Mouse (Mus musculus): ENCODE results near the gene Tmod1.

Tmod1 gene

DNA sequence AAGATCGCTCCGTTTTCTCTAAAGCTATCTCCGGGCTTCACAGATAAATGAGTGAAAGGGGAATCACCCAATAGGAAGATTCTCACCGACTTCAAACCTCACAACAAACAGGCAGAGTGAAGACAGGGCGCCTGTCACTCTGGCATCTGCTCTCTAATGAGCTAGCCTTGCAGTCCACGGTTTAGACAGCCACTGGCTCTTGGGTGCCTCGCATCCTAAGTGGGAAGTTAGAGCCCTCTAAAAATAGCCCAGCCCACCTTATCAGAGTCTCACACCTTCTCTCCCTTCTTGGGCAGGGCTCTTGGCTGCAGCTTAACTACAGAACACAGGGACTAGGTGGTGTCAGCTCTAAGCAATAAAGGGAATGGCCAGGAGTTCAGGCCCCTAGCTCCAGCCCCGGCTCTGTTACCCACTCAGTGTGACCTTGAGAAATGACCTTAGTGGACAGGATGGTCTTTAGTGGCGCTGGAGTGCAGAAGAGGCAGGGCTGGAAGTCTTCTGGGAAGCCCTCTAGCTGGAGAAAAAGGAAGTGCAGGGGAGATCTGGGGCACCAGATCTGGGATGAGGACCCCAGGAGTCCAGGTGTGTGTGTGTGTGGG is 2.0 kb downstream of the Tmod1 start:
- Histone ChIP-seq H3K27me3 (ENCODE audit: control insufficient read depth, insufficient read depth, low read length, poor library complexity, severe bottlenecking) (no peaks in the 10 kb centered on the region), H3K36me3 (ENCODE audit: control insufficient read depth, insufficient read depth, low read length, poor library complexity, severe bottlenecking) (no peaks in the 10 kb centered on the region)
- peak; percentile 3 for DNase-seq (ENCODE audit: low read depth, low spot score)

DNA sequence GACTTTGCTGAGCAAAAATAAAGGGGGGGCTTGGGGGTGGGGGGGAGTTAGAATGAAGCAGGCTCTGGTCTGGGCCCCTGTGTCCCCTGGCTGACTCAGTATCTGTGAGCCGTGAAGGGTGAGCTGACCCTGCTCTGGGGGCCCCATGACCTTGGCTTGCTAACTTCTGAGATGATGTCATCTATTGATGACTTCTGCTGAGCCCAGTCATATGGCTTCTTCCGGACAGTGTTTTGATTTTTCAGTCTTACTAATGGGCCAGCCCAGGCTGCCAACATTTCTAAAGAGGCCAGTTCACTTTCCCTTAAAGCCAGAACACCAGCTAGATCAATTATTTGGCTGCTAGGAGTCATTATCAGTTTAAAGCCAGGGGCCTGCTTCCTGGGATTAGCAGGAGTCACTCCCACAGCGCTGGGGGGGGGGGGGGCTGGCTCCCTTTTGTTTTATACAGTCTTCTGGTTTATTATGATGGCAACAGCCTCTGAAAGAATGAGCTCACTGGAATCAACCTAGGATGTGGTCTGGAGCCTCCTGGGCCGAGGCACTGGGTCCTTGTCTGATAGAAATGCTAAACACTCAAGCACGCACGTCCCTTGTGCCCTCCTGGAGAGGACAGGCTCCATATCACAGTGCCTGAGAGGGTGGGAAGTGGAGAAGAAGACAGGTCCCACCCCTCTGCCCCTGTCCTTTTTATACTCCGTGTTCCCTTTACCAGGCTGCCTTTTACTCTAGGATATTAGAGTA is 3.2 kb downstream of the Tmod1 start:
- no peaks in the 10 kb centered on the region for H3K27me3 ChIP-seq (ENCODE audit: control insufficient read depth, insufficient read depth, low read length, poor library complexity, severe bottlenecking)
- H3K36me3 ChIP-seq (ENCODE audit: control insufficient read depth, insufficient read depth, low read length, poor library complexity, severe bottlenecking) = no peaks in the 10 kb centered on the region
- no peak for DNase-seq (ENCODE audit: low read depth, low spot score)

DNA sequence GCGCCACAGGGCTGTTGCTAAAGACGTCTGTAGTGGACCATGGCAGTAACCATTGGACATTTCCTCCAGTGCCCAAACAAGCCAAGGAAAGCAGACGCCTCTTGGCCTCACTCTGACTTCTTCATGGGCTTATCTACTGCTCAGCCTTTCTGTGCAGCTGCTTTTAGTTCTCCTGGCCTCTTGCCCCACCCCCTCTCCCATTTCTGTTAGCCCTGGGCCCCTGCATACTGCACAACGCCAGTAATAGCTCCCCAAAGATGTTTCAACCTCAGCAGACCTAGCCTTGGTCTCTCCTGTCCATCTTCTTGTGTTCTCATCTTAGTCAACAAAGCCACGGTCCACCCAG is 3.7 kb downstream of the Tmod1 start:
- no peak for DNase-seq (ENCODE audit: low read depth, low spot score)
- no peaks in the 10 kb centered on the region for H3K27me3 ChIP-seq (ENCODE audit: control insufficient read depth, insufficient read depth, low read length, poor library complexity, severe bottlenecking)
- no peaks in the 10 kb centered on the region for H3K36me3 ChIP-seq (ENCODE audit: control insufficient read depth, insufficient read depth, low read length, poor library complexity, severe bottlenecking)

DNA sequence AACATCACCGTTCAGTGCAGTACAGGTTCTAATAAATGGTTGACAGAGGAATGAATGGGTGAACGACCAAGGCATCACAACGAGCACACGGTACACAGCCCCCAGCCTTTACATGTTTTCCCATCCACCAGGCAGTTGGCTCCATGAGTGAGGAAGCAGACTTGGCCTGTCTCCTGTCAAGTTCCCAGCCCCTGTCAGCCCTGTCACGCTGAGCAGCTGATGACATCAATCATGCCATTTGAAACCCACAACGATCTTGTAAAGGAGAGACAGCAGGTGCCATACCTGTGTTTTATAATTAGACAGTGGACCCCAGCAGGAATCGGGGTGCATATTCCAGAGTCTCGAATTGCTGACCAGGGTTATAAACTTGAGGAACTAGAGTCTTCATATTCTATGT is 4.6 kb downstream of the Tmod1 start:
- no peaks in the 10 kb centered on the region for H3K36me3 ChIP-seq (ENCODE audit: control insufficient read depth, insufficient read depth, low read length, poor library complexity, severe bottlenecking)
- no peak for DNase-seq (ENCODE audit: low read depth, low spot score)
- no peaks in the 10 kb centered on the region for H3K27me3 ChIP-seq (ENCODE audit: control insufficient read depth, insufficient read depth, low read length, poor library complexity, severe bottlenecking)

DNA sequence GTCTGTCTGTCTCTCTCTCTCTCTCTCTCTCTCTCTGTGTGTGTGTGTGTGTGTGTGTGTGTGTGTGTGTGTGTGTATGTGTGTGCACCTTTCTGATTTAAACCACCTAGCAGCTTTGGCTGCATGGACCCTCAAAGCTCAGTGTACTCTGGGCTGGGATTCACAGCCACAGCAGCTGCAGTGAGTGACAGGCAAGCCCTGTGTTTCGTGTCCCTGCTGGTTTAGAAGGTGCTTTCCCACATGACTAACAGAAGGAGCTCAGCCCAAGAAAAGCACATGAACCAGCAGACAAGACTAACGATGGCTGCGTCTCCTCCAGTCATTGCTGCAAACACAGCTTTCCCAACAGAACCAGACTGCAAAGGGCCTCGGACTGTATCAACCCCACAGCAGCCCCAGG is 9.2 kb downstream of the Tmod1 start:
- Histone ChIP-seq H3K27me3 (ENCODE audit: control insufficient read depth, insufficient read depth, low read length, poor library complexity, severe bottlenecking) (no peaks in the 10 kb centered on the region), H3K36me3 (ENCODE audit: control insufficient read depth, insufficient read depth, low read length, poor library complexity, severe bottlenecking) (no peaks in the 10 kb centered on the region)
- no peak for DNase-seq (ENCODE audit: low read depth, low spot score)

DNA sequence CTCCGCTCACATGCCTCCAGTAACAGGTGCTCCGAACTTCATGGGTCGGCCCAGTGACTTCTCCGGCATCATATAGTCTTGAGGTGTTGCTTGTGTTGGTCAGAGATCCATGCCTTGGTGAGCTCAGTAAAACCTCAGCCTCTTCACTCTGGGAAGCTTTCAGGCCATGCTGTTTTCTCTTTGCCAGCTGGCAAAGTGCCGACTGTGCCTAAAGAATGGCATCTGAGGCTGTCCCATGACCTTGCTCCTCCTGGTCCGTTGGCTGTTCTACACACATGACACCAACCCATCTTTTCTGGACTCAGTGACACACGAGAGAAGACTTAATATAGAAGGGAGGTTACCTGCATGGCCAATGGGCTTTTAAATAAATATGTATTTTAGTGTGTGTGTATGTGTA is 9.7 kb downstream of the Tmod1 start:
- no peaks in the 10 kb centered on the region for H3K27me3 ChIP-seq (ENCODE audit: control insufficient read depth, insufficient read depth, low read length, poor library complexity, severe bottlenecking)
- H3K36me3 ChIP-seq (ENCODE audit: control insufficient read depth, insufficient read depth, low read length, poor library complexity, severe bottlenecking) = no peaks in the 10 kb centered on the region
- DNase-seq (ENCODE audit: low read depth, low spot score) = no peak

DNA sequence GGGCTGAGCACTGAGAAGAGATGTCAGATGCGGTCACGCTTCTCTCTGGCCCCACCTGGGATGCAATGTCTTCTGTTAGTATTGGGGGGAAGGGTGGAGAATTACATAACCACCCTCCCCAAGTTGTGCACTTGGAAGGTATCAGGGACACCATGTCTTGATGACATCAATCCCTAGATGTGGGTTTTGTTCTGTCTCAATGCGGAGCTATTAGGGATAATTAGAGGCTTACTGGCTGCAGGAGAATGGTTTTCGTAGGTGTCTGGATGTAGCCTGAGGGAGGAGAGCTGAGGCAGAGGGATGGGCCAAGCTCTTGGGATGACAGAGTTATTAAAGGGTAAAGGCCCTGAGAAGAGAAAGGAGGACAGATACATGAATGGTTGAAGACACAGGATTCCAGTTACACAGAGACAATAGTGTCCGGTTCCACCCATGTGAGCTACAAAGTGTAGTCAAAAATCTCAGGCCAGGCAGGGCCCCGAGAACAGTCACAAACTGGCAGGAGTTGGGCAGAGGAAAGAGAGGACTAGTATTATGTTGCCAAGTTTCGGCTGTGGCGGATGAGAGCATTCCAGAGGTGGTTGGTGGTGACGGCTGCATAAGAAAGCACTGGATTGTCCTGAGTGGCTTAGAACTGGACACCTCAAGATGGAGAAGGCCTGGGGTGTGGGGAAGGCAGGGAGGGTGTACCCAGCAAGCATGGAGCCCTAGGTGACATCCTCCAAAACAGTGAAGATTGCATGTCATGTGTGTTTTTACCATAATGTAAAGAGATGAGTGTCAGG is 14.8 kb downstream of the Tmod1 start:
- Histone ChIP-seq H3K36me3 (ENCODE audit: control insufficient read depth, insufficient read depth, low read length, poor library complexity, severe bottlenecking) (no peaks in the 10 kb centered on the region), H3K27me3 (ENCODE audit: control insufficient read depth, insufficient read depth, low read length, poor library complexity, severe bottlenecking) (no peaks in the 10 kb centered on the region)
- DNase-seq (ENCODE audit: low read depth, low spot score) = no peak

DNA sequence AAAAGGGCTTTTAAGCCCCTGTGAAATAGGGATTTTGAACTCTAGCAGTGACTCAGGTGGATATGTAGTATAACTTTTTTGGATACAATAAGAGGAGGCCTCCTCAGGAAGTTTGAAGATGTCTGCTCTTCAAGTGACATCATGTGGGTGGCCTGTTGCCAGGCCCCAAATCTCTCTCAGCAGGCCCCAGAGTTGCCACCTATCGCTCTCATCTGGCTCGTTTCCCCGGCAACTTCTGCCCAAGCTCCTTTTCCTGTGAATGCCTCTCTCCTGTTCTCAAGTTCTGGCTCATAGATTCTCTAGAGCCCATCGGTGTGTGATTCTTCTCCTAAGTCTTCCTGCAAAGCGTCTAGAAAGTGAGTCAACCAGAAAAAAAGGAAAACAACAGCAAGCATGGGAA is 17.4 kb downstream of the Tmod1 start:
- no peaks in the 10 kb centered on the region for H3K27me3 ChIP-seq (ENCODE audit: control insufficient read depth, insufficient read depth, low read length, poor library complexity, severe bottlenecking)
- DNase-seq (ENCODE audit: low read depth, low spot score) = no peak

DNA sequence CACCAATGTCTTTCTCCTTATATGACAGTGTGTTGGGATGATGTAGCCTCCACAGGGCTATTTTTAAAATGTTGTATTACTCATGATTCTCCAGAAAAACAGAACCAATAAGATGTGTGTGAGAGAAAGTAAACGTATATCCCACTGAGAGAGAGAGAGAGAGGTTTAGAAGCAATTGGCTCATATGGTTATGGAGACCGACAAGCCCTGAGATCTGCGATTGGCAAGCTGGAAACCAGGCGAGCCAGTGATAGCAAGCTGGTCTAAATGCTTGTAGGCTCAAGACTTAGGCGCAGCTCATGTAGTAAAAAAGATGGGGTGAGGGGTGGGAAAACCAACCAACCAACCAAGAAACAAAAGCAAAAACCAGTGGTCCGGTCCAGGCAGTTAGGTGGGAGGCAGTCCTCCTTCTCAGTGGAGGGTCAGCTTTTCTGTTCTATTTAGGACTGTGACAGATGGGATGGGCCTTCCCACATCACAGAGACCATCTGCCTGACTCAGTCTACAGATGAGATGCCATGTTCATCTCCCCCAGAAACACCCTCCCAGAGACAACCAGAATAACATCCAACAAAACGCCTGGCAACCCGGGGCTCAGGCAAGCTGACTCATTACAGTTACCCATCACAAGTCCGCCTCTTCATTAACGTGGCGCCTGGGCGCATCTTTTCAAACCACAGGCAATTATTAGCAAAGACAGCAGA is 22.7 kb downstream of the Tmod1 start:
- H3K36me3 ChIP-seq (ENCODE audit: control insufficient read depth, insufficient read depth, low read length, poor library complexity, severe bottlenecking) = no peaks in the 10 kb centered on the region
- H3K27me3 ChIP-seq (ENCODE audit: control insufficient read depth, insufficient read depth, low read length, poor library complexity, severe bottlenecking) = no peaks in the 10 kb centered on the region
- DNase-seq (ENCODE audit: low read depth, low spot score) = no peak

More for the DNA sequence above, 17.4 kb downstream of the Tmod1 start:
- H3K36me3 ChIP-seq (ENCODE audit: control insufficient read depth, insufficient read depth, low read length, poor library complexity, severe bottlenecking) = no peaks in the 10 kb centered on the region

DNA sequence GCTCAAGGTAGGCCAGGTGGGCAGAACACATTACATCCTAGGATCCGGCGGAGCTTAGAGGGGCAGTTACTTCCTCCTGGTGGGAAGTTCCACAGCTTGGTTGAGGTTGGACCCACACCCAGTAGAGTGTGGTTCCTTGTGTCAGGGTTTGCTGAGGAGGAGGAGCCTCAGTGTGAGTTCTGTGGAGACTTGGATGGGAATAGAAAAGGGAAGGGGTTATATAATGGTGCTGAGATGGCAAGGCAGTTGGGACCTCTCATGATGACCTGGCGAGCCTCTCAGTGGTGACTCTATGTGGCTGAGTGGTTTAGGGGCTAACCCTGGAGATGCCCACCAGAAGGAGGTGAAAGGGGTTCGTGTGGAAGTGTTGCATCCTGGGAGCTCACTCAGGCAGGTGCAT is 25.1 kb downstream of the Tmod1 start:
- no peak for DNase-seq (ENCODE audit: low read depth, low spot score)
- no peaks in the 10 kb centered on the region for H3K27me3 ChIP-seq (ENCODE audit: control insufficient read depth, insufficient read depth, low read length, poor library complexity, severe bottlenecking)

DNA sequence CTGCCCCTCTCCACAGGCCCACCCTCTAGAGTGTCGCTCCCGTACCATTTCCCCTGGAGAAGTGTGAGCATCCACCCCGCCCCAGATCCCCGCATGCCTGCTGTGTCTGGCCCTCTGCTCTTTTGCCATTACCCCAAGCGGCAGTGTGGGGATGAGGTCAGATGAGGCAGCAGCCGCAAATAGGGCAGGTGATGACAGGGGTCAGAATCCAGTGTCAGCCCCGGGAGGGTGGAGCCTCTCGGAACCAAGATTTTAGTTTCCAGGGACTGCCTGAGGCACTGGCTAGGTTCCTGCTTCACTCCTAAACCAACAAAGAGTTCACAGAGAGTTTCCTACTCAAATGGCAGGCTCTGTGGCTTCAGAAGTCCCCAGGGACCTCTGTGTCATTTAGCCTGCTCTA is 25.5 kb downstream of the Tmod1 start:
- no peak for DNase-seq (ENCODE audit: low read depth, low spot score)
- H3K27me3 ChIP-seq (ENCODE audit: control insufficient read depth, insufficient read depth, low read length, poor library complexity, severe bottlenecking) = no peaks in the 10 kb centered on the region
- no peaks in the 10 kb centered on the region for H3K36me3 ChIP-seq (ENCODE audit: control insufficient read depth, insufficient read depth, low read length, poor library complexity, severe bottlenecking)

More for the DNA sequence above, 25.1 kb downstream of the Tmod1 start:
- no peaks in the 10 kb centered on the region for H3K36me3 ChIP-seq (ENCODE audit: control insufficient read depth, insufficient read depth, low read length, poor library complexity, severe bottlenecking)

DNA sequence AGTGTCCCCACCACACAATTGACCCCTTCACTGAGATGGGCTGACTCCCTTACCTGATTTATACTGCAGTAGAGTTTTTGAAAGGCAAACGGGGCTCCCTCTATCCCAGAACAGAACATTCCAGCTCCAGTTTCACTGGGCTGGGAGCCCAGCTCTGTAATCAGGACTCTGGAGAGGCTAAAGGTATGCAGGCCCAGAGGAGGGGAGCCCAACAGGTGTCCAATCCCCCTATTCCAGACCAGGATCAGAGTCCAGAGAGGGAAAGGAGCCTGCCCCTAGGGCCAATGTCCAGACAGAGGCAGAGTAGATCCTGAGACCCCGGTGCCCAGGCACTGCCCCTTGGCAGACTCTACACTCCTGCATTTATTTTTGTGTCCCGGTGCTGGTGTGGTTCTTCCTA is 26.2 kb downstream of the Tmod1 start:
- Histone ChIP-seq H3K36me3 (ENCODE audit: control insufficient read depth, insufficient read depth, low read length, poor library complexity, severe bottlenecking) (no peaks in the 10 kb centered on the region), H3K27me3 (ENCODE audit: control insufficient read depth, insufficient read depth, low read length, poor library complexity, severe bottlenecking) (no peaks in the 10 kb centered on the region)
- DNase-seq (ENCODE audit: low read depth, low spot score) = no peak

DNA sequence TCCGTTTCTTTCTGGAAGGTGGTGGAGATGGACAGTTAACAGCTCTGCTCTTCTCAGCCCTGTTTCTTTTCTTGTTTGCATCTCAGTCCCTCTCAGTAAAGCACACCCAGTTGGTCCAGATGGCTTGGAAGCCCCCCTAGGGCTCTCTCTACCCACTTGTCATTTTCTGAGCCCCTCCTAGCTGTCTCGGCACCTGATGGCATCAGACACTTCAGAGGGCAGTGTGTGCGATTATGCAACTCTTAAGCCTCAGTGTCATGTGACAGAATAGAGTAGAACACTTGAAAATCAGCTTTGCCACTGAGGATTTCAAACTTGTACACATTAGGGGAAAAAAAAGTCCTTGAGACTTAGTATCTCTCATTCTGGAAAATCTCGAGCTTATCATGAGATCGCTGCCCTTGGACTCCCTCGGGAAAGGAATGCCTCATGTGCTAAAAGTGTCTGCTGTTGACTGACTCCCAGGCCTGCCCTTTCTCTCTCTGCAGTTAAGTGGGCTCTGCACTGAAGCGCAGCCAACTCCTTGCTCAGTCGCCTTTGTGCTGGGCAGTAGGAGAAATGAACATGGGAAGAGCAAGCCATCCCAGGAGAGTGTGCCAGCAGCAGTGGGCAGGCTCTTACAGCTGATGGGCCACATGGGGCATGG is 27.1 kb downstream of the Tmod1 start:
- DNase-seq (ENCODE audit: low read depth, low spot score) = no peak
- Histone ChIP-seq H3K36me3 (ENCODE audit: control insufficient read depth, insufficient read depth, low read length, poor library complexity, severe bottlenecking) (no peaks in the 10 kb centered on the region), H3K27me3 (ENCODE audit: control insufficient read depth, insufficient read depth, low read length, poor library complexity, severe bottlenecking) (no peaks in the 10 kb centered on the region)

DNA sequence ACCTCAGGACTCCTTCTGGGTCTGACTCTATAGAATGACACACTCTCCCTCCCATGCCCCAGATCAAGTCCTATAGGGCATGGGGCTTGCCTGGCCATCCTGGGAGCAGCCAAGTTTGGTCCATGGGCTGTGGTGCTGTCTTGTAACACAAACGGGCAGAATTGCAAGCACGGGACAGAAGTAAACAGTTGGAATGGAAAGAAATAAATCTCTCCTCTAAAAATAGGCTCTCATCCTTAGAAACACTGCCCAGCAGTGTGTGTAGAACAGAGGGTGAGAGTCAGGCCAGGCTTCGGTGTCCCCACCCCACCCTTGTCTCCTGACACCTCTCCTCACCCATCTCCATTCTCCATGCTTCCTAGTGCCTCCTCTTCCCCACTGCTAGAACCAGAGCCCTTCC is 29.3 kb downstream of the Tmod1 start:
- no peak for DNase-seq (ENCODE audit: low read depth, low spot score)
- H3K27me3 ChIP-seq (ENCODE audit: control insufficient read depth, insufficient read depth, low read length, poor library complexity, severe bottlenecking) = no peaks in the 10 kb centered on the region
- H3K36me3 ChIP-seq (ENCODE audit: control insufficient read depth, insufficient read depth, low read length, poor library complexity, severe bottlenecking) = no peaks in the 10 kb centered on the region
